Mouse (Mus musculus): ENCODE data around the gene Rtcb. TPM values are rescaled to one million over a fixed set of nuclear protein-coding genes. Genes with fewer than 3 reads are reported as not detected.

Gene Rtcb
- total RNA-seq (2021) = 10 to 100 TPM; 71.2 to 73.5 TPM
- long read RNA-seq, experiment 1, transcript Rtcb-201 (12 exons, 2,009 nt) = major isoform, 151 of 158 reads
- long read RNA-seq, experiment 1, partial matches to known transcripts = 0 of 158 reads
- long read RNA-seq, experiment 1, other reads (novel, unspliced or antisense) = 7 of 158 reads
- long read RNA-seq, experiment 2, transcript Rtcb-201 (12 exons, 2,009 nt) = major isoform, 127 of 140 reads
- long read RNA-seq, experiment 2, partial matches to known transcripts = 4 of 140 reads
- long read RNA-seq, experiment 2, other reads (novel, unspliced or antisense) = 9 of 140 reads

DNA sequence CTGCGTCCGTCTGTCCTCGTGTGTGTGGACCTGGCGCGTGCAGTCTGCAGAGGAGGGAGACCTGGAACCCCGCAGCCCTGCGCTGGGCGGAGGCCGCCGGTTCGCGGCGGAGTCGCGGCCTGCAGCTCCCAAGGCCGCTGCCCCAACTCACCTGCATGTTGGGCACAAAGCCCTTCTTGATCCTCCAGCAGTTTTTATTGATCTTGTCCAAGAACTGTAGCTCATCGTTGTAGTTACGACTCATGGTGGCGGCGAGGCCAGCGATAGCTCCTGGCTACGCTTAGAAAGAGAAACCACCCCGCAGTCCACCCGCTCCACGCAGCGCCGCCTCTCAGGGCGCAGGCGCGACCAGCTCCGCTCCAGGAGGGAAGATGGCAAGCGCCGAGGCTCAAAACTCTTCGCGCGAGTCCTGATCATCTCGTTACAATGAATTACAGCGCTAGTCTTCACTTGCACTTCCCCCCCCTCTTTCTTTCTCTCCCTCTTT, at the start of gene Rtcb:
Gene Rtcb, minus strand, starts transcription at position 360 of the 487 bp plus-strand sequence.
- intact Hi-C loops (cut with DNase I) = loop anchor here (2.0 kb wide), 1 partner anchor 41 kb away; the partner anchor contains the start of gene Prdm4
- peak; percentile 97 to 99 for DNase-seq

DNA sequence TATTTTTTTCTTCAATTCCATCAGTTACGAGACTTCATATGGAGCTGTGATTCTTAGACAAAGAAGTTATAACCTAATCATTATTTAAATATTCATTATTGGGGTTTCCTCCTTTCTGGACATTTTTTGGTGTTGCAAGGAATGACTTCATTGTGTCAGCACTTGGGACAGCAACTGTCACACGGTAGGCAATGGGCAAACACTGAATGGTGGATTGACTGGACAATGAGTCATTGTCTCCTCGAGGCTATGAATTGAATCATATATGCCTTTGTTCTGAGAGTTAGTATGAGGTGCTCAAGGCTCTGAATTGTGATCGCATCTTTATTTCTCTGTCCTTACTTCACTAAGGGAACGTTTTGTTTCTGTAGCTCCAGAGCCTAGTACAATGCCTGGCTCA, 48.8 kb upstream of the Rtcb start:
- no peak for DNase-seq
- intact Hi-C loops (cut with DNase I) = no loop called here

DNA sequence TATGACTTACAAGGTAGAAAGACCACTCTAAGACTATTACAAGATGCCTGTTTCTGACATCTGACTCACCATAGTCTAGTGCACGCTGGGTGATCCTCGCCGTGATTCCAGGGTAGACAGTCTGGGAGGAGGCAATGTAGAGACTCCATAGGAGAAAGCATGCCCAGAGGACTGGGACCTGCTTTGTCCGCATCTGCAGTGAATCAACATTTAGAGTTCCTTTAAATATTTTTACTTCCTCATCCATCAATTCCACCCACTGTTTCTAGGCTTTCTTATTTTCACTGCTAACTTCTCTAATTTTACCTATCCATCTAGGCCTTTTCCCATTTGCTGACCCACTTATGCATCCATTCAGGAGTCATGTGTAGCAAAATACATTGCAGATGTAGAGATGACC, 42.8 kb upstream of the Rtcb start:
- DNase-seq = no peak
- intact Hi-C loops (cut with DNase I) = no loop called here

DNA sequence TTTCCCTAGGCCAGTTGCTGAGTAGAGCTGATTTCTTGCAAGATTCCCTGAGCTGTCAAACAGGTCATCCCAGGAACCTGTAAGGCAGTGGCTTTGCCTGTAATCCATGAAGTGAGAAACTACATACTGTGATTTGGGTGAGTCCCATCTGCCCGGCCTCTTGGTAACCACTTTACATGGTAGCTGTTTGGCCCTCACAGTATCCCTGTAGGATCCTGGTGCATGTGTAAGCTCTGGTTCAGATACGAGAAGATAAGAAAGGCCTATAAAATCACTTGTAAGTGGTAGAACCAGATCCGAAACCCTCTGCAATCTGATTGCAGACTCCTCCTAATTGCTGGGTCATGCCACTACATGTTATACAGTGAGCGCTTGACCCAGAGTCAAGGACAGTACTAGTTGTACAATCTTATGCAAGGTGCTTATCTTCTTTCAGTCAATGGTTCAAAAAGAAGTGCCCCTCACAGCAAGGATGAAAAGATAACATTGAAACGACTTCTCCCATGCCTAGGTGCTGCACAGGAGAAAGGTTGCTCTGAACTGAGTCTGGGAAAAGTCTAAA, 37.0 kb upstream of the Rtcb start:
- no peak for DNase-seq

DNA sequence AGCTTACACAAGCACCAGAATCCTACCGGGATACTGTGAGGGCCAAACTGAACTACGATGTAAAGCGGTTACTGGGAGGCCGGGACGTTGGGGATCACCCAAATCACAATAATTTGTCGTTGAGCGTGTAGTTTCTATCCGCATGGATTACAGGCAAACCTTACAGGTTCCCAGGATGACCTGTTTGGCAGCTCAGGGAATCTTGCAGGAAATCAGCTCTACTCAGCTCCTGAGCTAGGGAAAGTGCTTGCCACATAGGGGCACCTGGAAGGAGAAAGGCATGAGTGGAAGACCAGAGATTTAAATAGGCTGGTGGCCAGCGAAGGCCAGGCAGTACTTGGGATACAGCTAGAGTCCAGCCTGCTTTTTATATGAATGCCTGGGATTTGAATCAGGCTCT, 36.2 kb upstream of the Rtcb start:
- intact Hi-C loops (cut with DNase I) = no loop called here
- no peak for DNase-seq

More for the DNA sequence above, 37.0 kb upstream of the Rtcb start:
- intact Hi-C loops (cut with DNase I) = no loop called here

DNA sequence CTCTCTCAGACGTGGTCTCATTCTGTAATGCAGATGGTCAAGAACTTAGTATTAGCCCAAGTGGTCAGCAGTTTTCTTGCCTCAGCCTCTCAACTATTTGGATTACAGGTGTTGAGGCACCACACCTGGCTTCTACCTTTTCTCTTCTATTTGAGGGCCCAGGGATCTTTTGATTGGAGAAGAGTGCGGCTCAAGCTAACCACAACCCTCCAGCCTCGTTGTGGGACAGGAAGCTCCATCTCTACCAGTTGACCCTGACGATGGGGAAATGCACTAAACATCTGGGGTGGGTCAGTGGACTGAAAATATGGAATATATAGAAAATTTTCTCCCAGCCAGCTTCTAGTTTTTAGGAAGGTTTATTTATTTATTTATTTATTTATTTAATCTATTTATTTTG, 34.8 kb upstream of the Rtcb start:
- no peak for DNase-seq
- intact Hi-C loops (cut with DNase I) = no loop called here

DNA sequence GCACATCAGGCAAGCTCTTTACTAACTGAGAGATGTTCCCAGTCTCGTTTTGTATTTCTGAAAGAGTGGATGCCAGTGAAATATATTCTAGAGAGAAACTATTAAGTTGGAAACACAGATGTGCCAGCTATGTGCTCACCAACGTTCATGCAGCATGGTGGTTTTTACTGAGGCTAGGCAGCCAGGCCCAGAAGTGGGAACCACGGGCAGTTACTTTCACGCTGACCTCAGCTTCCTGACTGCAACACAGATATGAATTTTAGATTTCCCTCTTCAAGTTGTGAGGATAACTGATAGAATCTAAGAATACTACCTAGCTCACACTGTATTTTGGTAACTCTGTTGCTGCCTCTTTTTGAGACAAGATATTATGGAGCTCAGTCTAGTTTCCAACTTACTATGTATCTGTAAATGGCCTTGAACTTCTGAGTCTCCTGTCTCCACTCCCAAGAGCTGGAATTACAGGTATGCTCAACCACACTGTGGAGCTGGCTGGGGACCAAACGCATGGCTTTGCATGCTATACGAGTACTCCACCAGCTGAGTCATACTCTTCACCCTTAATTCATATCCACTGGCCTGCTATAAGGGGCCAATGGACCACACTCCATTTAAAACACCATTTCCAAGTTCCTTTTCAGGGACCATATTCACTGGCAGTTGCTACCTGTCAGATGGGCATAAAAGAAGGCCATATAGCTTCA, 31.9 kb upstream of the Rtcb start:
- DNase-seq = no peak
- intact Hi-C loops (cut with DNase I) = no loop called here

DNA sequence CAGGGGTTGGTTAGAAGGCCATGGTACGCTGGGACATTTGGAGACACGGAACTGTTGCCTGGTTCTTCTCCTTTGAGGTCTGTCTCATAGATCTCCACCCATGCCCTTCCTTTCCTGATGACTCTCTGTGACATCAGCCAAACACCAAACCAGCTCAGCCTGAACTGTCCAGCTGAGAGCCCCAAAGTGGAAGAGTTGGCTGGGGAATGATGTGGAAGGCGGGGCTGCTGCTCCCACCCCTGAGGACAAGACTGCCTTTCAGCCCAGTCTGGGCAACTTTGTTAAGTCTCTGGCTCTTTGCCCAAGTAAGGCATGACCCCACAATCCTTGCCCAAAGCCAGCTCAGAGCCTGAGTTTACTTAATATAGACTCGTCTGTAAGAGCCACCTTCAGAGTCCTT, 15.3 kb upstream of the Rtcb start:
- intact Hi-C loops (cut with DNase I) = no loop called here

DNA sequence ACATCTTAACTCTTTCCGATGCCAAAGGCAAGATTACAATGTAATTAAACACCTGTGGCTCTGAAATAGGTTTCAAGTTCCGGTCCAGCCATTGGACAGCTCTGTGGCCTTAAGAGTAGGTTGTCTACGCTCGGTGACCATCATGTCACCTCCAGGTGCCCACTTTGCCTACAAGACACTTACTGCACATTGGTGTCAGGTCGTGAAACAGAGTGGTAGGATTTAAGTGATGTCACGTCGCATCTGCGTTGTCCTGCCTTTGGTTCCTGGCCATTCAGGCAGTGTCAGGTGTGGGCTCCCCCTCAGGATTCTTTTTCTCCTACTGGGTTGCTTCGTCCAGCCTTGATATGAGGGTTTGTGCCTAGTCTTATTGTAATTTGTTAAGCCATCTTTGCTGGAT, 14.2 kb upstream of the Rtcb start:
- intact Hi-C loops (cut with DNase I) = no loop called here
- DNase-seq = no peak

More for the DNA sequence above, 15.3 kb upstream of the Rtcb start:
- DNase-seq = no peak

DNA sequence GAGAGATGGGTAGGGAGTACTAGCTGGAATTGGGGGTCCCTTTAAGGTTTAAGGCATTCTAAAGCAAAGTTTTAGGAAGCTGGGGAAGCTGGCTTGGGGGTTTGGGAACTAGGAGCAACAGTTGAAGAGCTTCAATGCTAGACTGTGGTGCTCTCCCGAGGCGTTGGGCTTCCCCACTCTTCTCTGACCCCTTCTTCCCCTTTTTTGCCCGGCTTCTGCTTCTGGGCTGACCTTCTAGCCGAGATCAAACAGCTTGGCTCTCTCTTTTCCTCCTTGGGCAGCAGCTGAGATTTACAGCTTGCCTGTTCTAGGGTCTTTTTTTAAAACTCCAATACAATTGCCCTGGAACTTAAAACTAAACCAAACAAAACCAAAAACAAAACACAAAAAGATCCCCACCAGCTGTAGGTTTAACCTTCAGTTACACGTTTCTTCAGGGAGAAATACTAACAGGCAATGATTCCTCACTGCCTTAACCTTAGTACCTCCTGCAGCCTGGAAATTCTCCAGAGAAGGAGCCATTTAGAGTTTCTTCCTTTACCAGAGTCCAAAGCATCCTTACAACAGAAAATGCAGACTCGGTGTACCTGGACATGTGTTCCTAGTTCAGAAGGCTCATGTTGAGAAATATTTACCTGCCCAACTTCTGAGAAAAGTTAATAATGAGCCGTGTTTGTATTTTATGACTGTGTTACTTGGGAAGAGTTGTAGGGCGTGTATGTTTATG, 12.4 kb upstream of the Rtcb start:
- intact Hi-C loops (cut with DNase I) = loop anchor here (5.0 to 10.0 kb wide), 3 partner anchors 92 to 325 kb away; no protein-coding TSS in a partner anchor
- DNase-seq = no peak

DNA sequence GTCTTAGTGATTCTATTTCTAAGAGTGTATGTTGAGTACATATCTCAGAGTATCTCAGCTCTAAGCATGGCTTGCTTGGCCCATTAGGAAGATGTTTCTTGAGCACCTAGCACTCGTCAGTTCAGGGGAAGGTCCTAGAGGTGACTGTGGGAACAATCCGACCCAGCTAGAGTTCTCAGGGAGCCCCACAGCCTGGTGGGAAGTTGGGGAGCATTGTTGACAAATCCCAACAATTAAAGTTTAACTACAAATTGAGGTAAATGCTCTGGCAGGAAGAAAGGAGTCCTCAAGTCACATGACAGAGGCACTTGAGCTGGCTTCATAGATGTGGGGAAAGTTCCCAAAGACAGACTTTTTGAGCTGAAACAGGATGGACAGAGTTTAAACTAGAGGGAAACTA, 11.1 kb upstream of the Rtcb start:
- DNase-seq = no peak
- intact Hi-C loops (cut with DNase I) = loop anchor here (1.0 to 10.0 kb wide), 4 partner anchors 94 to 495 kb away; no protein-coding TSS in a partner anchor

DNA sequence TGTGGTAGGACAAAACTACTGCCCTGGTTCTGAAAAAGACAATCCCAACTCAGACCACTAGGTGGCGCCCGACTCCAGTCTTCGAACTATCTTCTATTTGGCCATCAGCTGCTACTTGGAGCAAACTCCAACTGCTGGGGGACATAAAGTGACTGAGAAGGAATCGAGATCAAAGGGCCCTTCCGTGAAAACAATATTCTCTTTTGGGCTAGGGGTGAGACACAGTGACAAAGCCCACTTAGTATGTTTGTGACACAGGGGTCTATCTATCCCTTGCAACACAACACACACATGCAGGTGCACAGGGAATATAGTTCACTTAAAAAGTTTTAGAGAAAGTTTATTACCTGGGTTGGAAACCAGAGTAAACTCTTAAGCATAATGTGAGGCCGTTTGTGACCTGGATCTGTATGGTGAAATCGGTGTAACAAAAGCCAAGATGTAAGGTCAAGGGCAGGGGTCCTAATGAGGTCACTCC, 10.6 kb upstream of the Rtcb start:
- peak; percentile 78 to 85 for DNase-seq
- intact Hi-C loops (cut with DNase I) = loop anchor here (1.0 to 10.0 kb wide), 4 partner anchors 94 to 495 kb away; no protein-coding TSS in a partner anchor

DNA sequence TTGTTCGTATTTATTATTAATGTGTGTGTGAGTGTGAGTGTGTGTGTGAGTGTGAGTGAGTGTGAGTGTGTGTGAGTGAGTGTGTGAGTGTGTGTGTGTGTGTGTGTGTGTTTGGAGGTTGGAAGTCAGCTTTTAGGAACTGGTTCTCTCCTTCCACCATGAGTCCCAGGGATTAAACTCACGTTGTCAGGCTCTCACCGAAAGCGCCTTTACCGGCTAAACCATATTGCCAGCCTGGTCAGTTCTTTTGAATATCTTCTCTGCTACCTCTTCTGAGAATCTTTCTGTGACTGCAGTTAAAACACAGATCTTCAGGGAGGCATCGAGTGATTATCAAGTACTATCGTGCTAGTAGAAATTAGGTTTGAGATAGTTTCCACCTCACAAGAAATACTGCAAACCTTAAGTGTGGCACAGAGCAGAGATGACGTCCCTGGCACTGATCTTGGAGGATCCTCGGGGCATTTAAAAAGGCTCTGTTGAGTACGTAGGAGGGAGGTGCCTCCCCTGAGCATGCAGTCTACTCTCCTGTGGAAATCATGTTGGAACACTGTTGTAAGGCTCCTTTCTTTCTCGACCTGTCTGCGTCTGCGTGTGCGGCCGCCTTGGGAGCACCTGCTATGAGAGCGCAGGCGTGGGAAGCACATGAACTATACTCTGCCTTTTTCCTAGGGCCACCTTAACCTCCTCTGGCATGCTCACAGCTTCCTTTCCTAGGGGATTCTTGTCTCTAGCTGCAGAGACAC, 10.0 kb upstream of the Rtcb start:
- no peak for DNase-seq
- intact Hi-C loops (cut with DNase I) = loop anchor here (1.0 to 10.0 kb wide), 4 partner anchors 95 to 496 kb away; no protein-coding TSS in a partner anchor

DNA sequence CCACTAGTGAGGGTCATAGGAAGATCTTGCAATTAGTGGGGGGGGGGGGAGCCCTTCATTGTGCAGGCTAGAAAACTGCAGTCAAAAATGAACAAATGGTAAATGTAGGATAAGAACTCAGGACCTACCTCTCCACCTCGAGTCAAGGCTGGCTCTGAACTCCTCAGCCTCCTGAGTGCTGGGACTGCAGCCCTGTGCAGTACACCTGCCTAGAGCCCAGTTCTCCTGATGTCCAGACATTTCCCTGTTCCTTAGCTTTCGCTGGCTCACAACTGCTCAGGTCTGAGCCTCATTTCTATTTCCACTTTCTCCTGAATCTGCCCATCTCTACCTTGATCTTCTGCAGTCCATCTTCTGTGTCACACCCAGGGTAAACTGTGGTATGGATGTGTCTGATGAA, 8.9 kb upstream of the Rtcb start:
- DNase-seq = no peak
- intact Hi-C loops (cut with DNase I) = loop anchor here (5.0 to 10.0 kb wide), 3 partner anchors 96 to 328 kb away; no protein-coding TSS in a partner anchor

DNA sequence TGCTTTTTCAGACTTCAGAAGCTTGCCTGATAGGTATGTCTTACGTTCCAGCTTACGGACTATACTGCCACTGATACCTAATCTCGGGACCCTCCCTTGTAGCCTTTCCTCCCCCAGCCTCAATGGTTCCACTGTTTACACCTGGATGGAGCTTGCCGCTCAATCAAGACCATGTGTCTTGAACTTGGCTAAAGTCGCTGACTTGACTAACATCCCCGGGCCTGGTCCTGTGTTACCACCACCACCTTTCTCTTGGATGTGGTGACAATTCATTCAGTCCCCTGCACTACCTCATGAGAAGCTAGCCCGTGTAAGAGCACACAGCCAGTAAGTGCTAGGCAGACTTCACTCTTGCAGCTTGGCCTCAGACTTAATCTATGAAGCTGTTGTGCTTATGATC, 6.7 kb upstream of the Rtcb start:
- DNase-seq = no peak
- intact Hi-C loops (cut with DNase I) = loop anchor here (10.0 kb wide), 2 partner anchors 220 to 330 kb away; no protein-coding TSS in a partner anchor

DNA sequence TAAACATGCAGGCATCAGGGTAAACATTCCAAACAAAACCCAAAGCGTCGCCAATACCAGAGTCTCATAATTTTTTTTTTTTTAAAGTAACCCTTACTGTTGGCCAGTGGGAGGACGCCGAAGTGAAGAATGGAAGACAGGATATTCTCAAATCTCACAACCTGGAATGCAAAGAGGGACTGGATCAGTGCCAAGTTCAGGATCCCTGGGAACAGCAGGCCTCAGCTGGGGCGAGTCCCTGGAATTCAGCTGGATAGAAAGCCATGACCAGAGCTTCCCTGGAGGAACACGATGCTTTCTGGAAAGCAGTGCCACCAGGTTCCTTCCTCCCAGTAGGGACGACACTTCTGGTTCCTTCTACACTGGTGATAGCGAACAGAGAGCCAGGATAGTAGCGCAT, 5.3 kb upstream of the Rtcb start:
- intact Hi-C loops (cut with DNase I) = loop anchor here (10.0 kb wide), 2 partner anchors 222 to 332 kb away; no protein-coding TSS in a partner anchor
- peak in 1 of 2 experiments; percentile 9 for DNase-seq

DNA sequence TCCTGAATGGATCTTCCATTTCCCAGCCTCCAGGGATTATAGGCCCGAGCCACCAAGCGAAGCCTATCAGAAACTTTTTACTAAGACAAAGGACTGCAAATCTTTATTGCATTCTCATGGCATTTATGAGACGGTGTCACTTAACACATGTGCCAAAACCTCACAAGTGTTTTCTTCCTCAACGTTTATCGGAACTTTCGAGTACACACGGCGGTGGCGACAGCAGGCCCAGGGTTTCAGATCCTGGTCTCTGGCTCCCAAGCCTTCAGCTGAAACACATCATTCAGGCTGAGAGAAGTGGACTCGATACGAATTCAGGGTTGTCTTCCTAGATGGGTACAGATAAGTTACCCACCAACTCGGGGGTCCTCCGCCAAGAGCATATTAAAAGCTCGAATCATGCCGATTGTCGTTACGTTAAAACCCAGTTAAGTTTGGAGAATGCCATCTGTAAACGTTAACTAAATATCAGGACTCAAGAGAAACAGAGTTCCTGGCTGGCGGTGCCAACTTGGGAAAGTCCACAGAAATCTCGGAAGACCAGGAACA, 678 bp downstream of the Rtcb start:
- intact Hi-C loops (cut with DNase I) = loop anchor here (2.0 kb wide), 1 partner anchor 40 kb away; the partner anchor contains the start of gene Prdm4
- DNase-seq = peak in 1 of 2 experiments; percentile 2

DNA sequence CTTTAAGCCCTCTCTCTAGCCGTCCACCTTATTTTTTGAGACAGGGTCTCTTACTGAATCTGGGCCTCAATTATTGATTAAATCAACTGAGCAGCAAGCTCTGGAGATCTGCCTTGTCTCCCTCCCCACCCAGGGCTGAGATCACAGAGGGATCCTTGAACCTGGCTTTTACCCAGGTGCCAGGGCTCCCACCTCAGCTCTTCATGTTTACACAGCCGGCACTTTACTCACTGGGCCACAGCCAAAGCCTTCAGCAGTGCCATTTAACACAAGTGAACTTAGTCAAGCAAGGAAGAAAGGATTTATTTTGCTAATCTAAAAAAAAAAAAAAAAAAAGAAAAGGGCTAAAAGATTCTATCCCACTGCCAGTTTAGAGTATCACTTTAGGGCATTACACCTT, 3.2 kb downstream of the Rtcb start:
- no peak for DNase-seq
- intact Hi-C loops (cut with DNase I) = no loop called here

DNA sequence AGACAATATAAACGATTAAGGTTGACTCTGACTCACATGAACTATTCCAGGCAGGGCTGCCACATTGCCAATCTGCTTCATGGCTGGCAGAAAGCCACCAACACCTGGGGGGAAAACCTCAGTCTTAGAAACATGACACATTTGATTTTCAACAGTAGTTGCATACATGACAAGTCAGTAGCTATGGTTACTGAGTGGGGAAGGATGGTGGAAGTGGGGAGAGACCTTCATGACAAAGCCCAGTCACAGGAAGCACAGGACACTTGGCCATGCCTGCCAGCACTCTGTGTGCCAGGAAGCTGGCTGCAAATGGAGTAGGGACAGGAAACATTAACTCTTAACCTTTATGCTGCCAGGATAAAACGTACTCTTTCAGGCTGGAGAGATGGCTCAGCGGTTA, 4.2 kb downstream of the Rtcb start:
- intact Hi-C loops (cut with DNase I) = no loop called here

More for the DNA sequence above, 4.2 kb downstream of the Rtcb start:
- DNase-seq = peak in 1 of 2 experiments; percentile 4

Data from heart, postnatal 14 days (tissue).